Mouse (Mus musculus) brain, embryonic 14.5 days (tissue): ENCODE data around the gene Prkg1.

Source experiments
- CTCF ChIP-seq: fragments of 200-500 bp; IDR thresholded peaks from 2 replicates; pipeline ENCODE4 v1.5.1; 2012; ENCODE audit warnings: inconsistent platforms, mild to moderate bottlenecking, moderate library complexity, borderline replicate concordance; ENCODE audit not compliant: insufficient read depth, insufficient read length; ENCODE audit errors: extremely low read depth
- POLR2A ChIP-seq: fragments of 200-500 bp; IDR thresholded peaks from 2 replicates; pipeline ENCODE4 v1.6.1; 2012; ENCODE audit warnings: mild to moderate bottlenecking, inconsistent platforms, borderline replicate concordance; ENCODE audit not compliant: poor library complexity, insufficient read depth, insufficient read length, severe bottlenecking; ENCODE audit errors: extremely low read depth

- TF ChIP-seq CTCF (no peak), POLR2A (no peak)
These were observed 426.3 kb downstream of the Prkg1 start for GRCm38 (mm10) chr19:31338355-31339101.
